Mouse (Mus musculus) central nervous system, embryonic 18 days (tissue): ENCODE data around the gene Tceal3. TPM values are rescaled to one million over a fixed set of nuclear protein-coding genes. Genes with fewer than 3 reads are reported as not detected.

Experiments
- polyA plus RNA-seq: library from polyadenylated mRNA; depleted of rRNA; stranded (reverse); fragments of >200 nt; gene quantifications from 2 replicates; pipeline ENCODE4 v1.2.3, GENCODE M21; 2012; rRNA removed

Tceal3 gene
- 136 and 163 TPM in 2 replicates for polyA plus RNA-seq

DNA sequence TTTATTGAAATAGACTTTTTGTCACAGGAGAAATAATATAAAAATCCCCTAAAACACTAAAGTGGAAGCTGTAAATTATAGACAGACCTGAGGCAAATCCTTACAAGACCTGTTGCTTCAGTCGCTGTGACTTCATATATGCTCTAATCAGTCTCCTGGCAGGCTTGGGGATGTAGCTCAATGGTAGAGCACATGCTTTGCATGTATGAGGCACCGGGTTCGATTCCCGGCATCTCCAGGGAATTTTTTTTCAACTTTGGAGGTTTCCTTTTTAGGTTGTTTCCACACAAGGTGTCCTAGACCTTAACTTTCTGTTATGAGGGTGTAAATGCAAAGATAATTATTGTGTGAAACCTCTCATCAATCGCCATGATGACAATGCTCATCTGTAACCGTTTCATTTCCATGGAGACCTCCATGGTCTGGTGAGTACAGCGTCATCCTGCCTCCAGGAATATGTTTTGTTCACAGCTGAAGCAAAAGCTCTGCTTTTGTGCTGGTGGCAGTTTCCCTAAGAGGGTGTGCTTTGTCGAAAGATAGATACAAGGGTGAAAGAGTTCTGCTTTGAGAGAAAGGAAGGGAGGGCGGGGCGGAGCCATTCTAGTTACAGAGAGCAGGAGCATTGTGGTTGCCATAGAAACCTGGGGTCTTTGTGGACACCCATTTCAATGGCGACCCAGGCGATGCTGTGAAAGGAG, at the start of gene Tceal3:
Gene Tceal3, plus strand, starts transcription at position 644 of the 698 bp plus-strand sequence.

DNA sequence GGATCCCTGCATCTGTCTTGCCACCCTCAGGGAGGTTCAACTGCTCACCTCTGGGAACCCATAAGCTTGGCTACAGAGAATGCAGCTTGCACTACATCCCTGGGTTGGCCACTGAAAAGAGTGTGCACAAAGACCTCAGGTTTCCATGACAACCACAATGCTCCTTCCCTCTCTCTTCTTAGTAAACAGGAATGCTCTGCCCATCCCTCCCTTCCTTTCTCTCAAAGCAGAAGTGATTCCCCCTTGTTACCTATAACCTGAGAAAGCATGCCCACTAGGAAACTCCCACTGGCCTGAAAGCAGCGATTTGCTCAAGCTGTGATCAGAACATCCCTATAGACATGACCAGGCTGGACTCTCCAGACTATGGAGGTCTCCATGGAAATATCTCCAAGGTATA, 46.7 kb upstream of the Tceal3 start, which contains the start of gene Kir3dl2:
Gene Kir3dl2, minus strand, starts transcription at position 101 of the 400 bp plus-strand sequence.

DNA sequence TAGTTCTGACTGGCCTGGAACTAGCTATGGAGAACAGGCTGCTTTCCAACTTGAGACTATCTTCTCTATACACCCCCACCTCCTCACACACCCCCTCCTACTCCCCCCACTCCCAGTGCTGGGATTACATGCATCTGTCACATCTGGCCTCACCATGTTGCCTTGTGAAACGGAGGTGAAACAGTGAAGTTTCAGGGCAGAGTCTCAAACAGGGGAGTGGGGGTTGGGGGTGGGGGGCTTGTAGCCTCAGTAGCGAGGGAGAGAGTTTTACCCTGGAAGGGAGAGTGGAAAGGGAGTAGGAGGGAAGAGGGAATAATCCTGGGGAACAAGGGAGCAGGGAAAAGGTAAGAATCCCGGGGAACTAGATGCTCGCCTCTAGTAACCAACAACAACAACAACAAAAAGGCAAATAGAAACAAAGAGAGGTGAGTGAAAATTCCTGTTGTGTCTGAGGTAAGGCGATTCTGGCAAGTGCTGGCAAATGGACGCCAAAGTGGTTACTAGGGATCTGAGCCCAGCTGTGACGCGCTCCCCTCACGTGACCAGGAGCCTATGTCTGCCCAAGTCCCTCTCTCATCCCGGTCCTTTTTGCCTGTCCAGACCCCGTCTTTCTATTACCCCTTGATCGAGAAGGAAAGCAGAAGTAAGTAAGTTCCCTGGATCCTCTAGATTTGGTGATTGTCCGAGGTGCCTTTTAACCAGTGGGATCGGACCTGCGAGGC, 117.0 kb downstream of the Tceal3 start, which contains the start of gene Tceal1:
Gene Tceal1, plus strand, starts transcription at position 537 of the 722 bp plus-strand sequence.

Other genes with a start within 250 kb of the Tceal3 start
- gene Kir3dl1, start 72.8 kb upstream of the Tceal3 start, polyA plus RNA-seq = not detected in 2 replicates
- 0.45 and 0.49 TPM in 2 replicates for gene Kir3dl2, start 46.8 kb upstream of the Tceal3 start, polyA plus RNA-seq
- gene Tceal1, start 117.1 kb downstream of the Tceal3 start, polyA plus RNA-seq = 15.3 and 16.9 TPM in 2 replicates
- gene Morf4l2, start 152.8 kb downstream of the Tceal3 start, polyA plus RNA-seq = 467 and 514 TPM in 2 replicates
- 0.04 TPM in 1 of 2 replicates, not detected in the other for gene Glra4, start 189.3 kb downstream of the Tceal3 start, polyA plus RNA-seq
- gene Plp1, start 231.8 kb downstream of the Tceal3 start, polyA plus RNA-seq = 25.5 and 26.3 TPM in 2 replicates